ENCODE assay signal across 23 mouse cellular contexts in the genomic region with DNA sequence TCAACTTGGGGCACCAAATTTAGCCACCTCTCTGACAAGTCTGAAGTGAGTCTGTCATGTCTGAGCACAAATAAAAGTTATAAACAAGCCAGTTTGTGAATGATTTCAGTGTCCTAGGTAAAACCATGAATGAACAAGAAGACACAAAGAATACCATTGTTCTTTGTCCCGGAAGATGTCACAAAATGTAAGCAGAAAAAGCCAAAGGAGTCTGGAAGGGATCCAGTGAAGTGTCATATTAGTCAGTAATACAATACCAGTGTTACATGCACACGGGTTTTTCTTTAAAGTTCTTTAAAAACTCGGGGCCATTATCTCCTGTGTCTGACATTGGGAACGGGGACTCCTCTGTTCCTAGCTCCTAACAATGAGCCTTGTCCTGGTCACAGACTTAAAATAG.
A peak's percentile ranks its signal among the peaks of the same experiment; 100 is the strongest.
DNase-seq lines count a peak whose midpoint lies in the region; ATAC-seq and TF ChIP-seq lines count a peak whose summit lies in the region.
"Had no signal": no experiment of that assay in that cellular context is flagged by ENCODE, and none has a peak within 500 bp of the region (broad histone marks: within the 10 kb centered on the region; RNA-seq: fewer than 3 reads in every experiment).

No protein-coding gene starts in this region.

- H3K27ac ChIP-seq in lung, postnatal 0 days (ENCODE audit: low read length), result peak overlapping the region; percentile 9; the same call in 1 of the 2 replicates
- H3K27ac ChIP-seq: embryonic facial prominence, embryonic 12.5 days; forebrain, embryonic 12.5 days; forebrain, embryonic 15.5 days; heart, embryonic 15.5 days; hindbrain, embryonic 10.5 days; hindbrain, embryonic 13.5 days had no signal

- no peak overlapping the region for H3K4me3 ChIP-seq in lung, postnatal 0 days (ENCODE audit: low read depth, low read length)
- H3K4me3 ChIP-seq in myocyte, result no peak overlapping the region
- H3K4me3 ChIP-seq: embryonic facial prominence, embryonic 12.5 days; erythroblast, embryonic 14.5 days; forebrain, embryonic 12.5 days; forebrain, embryonic 15.5 days; heart, embryonic 12.5 days; heart, embryonic 15.5 days; hindbrain, embryonic 10.5 days; hindbrain, embryonic 13.5 days had no signal

- 33% methylated on average over 4 of the region's 4 CpGs for WGBS in lung, postnatal 0 days

- TF ChIP-seq EP300 in lung, postnatal 0 days (IDR thresholded peaks at IDR 0.05), result no peak

- H3K4me2 ChIP-seq in lung, postnatal 0 days (replicated peaks; ENCODE audit: low read depth, low read length), result no peak overlapping the region
- peak overlapping the region; percentile 12 for H3K4me2 ChIP-seq in myocyte (ENCODE audit: low read depth)
- H3K4me2 ChIP-seq: embryonic facial prominence, embryonic 12.5 days; forebrain, embryonic 12.5 days; forebrain, embryonic 15.5 days; heart, embryonic 12.5 days; heart, embryonic 15.5 days; hindbrain, embryonic 13.5 days had no signal

- TF ChIP-seq POLR2A in myocyte (IDR thresholded peaks at IDR 0.05; ENCODE audit: insufficient read length, low read depth), result no peak

- no peaks in the 10 kb centered on the region for H3K27me3 ChIP-seq in lung, postnatal 0 days (replicated peaks; ENCODE audit: insufficient read depth, low read length)
- no peaks in the 10 kb centered on the region for H3K27me3 ChIP-seq in myocyte (ENCODE audit: control insufficient read depth, insufficient read depth, insufficient read length)
- H3K27me3 ChIP-seq: embryonic facial prominence, embryonic 12.5 days; forebrain, embryonic 12.5 days; forebrain, embryonic 15.5 days; heart, embryonic 12.5 days; heart, embryonic 15.5 days; hindbrain, embryonic 13.5 days had no signal

- no peak overlapping the region for H3K9ac ChIP-seq in lung, postnatal 0 days (replicated peaks; ENCODE audit: low read depth)
- H3K9ac ChIP-seq: embryonic facial prominence, embryonic 12.5 days; forebrain, embryonic 12.5 days; forebrain, embryonic 15.5 days; heart, embryonic 12.5 days; heart, embryonic 15.5 days; hindbrain, embryonic 13.5 days had no signal

- H3K79me2 ChIP-seq in myocyte (ENCODE audit: control insufficient read depth, insufficient read depth), result no peaks in the 10 kb centered on the region

- no peak for TF ChIP-seq CTCF in lung, postnatal 0 days (IDR thresholded peaks at IDR 0.05)

- H3K4me1 ChIP-seq in lung, postnatal 0 days (ENCODE audit: insufficient read depth, low read depth, low read length), result no peaks in the 10 kb centered on the region
- H3K4me1 ChIP-seq: forebrain, embryonic 12.5 days; forebrain, embryonic 15.5 days; heart, embryonic 15.5 days had no signal

- H3ac ChIP-seq in myocyte (ENCODE audit: control insufficient read depth, insufficient read length), result no peak overlapping the region

- ATAC-seq in lung, postnatal 0 days, result peak; percentile 55; the same call in 1 of the 2 replicates
- ATAC-seq: forebrain, embryonic 15.5 days had no signal

- H3K36me3 ChIP-seq in lung, postnatal 0 days (ENCODE audit: insufficient read depth, low read length), result no peaks in the 10 kb centered on the region
- no peaks in the 10 kb centered on the region for H3K36me3 ChIP-seq in myocyte (ENCODE audit: control insufficient read depth, insufficient read depth)
- H3K36me3 ChIP-seq: embryonic facial prominence, embryonic 12.5 days; forebrain, embryonic 12.5 days; forebrain, embryonic 15.5 days; heart, embryonic 12.5 days; heart, embryonic 15.5 days; hindbrain, embryonic 10.5 days; hindbrain, embryonic 13.5 days had no signal

- H3K9me3 ChIP-seq in lung, postnatal 0 days (ENCODE audit: low read length), result no peaks in the 10 kb centered on the region
- H3K9me3 ChIP-seq: embryonic facial prominence, embryonic 12.5 days; forebrain, embryonic 12.5 days; forebrain, embryonic 15.5 days; heart, embryonic 12.5 days; heart, embryonic 15.5 days; hindbrain, embryonic 10.5 days; hindbrain, embryonic 13.5 days had no signal

- peak; percentile 52 for DNase-seq in lung, postnatal 0 days (ENCODE audit: low spot score)
- no peak for DNase-seq in lung, postnatal 25 days (ENCODE audit: low spot score)
- peak; percentile 87 for DNase-seq in 3T3-L1 (ENCODE audit: low read depth, low spot score)
- peak; percentile 58 for DNase-seq in Muller cell, postnatal 12 days (ENCODE audit: inconsistent ontology term)
- DNase-seq in urinary bladder, postnatal 10 days (ENCODE audit: low spot score), result no peak
- DNase-seq: adrenal gland, adult 8-10 months; adrenal gland, postnatal 25 days; cerebellum, adult 11-12 months; cerebellum, adult 8-10 months; cerebellum, postnatal 10 days; gastrocnemius, postnatal 25 days; heart, adult 18-20 months; heart, postnatal 10 days; heart, postnatal 36 days had no signal

TF ChIP-seq in myocyte, 11 proteins besides CTCF, POLR2A, EP300 and RAD21:
- TF ChIP-seq USF1 (IDR thresholded peaks at IDR 0.05; ENCODE audit: low read depth) (no peak), TCF3 (IDR thresholded peaks at IDR 0.05; ENCODE audit: insufficient read length, low read depth) (no peak), MYOD1 (IDR thresholded peaks at IDR 0.05; ENCODE audit: control insufficient read depth in 1 of 3, insufficient read length in 2 of 3, low read depth in 2 of 3) (no peak)

Comparison
In these comparisons a context has a peak if more than half of its experiments do, and no peak if none do; other contexts are left out.
1. DNase-seq: peak in lung, postnatal 0 days (single experiment), 3T3-L1 (single experiment) and Muller cell, postnatal 12 days (single experiment); none in lung, postnatal 25 days (single experiment) and urinary bladder, postnatal 10 days (single experiment).